Mouse (Mus musculus) liver, postnatal 0 days (tissue): Measurements from ENCODE around the gene Coro2a.

ENCODE experiments used
- CTCF ChIP-seq: sonication (generic); IDR thresholded peaks from 2 replicates; pipeline ENCODE4 v1.5.1; 2016; ENCODE audit warnings: antibody characterized with exemption, low read depth
- EP300 ChIP-seq: IDR thresholded peaks from 2 replicates; pipeline ENCODE4 v1.6.1; 2016; ENCODE audit warnings: antibody characterized with exemption, low read depth, mild to moderate bottlenecking

- no peak for TF ChIP-seq EP300
- TF ChIP-seq CTCF = no peak
Measured at GRCm38 (mm10) chr4:46546709-46547108, 55.3 kb downstream of the Coro2a start.
